In the genomic region with DNA sequence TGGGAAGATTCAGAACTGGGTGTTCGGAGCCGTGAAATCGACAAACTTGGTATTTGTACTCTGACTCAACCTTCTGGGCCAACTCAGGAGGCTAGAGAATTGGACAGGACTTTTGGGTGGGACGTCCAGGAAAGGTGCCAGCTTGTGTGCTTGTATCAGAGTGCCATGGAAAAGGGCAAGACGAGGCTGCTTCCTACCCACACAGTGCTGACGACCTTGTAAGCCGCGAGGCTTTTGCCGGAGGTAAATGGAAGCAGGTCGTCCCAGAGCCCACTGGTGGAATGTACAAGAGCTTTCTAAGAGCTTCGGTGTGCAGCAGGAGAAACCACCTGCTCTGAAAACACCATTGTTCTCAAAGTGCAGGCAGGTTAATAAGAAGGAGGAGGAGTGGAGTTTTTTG, we compare ENCODE assay signal across 25 mouse cellular contexts. TPM values are rescaled to one million over a fixed set of nuclear protein-coding genes. Genes with fewer than 3 reads are reported as not detected.
DNase-seq lines count a peak whose midpoint lies in the region; ATAC-seq and TF ChIP-seq lines count a peak whose summit lies in the region.
"Had no signal": no experiment of that assay in that cellular context is flagged by ENCODE, and none has a peak within 500 bp of the region (broad histone marks: within the 10 kb centered on the region; RNA-seq: fewer than 3 reads in every experiment).

No protein-coding gene starts in this region.

- TF ChIP-seq CTCF in hindbrain, postnatal 0 days (IDR thresholded peaks at IDR 0.05; ENCODE audit: low read depth) = no peak

- H3K4me2 ChIP-seq in heart, embryonic 13.5 days = no peak overlapping the region
- no peak overlapping the region for H3K4me2 ChIP-seq in hindbrain, postnatal 0 days (ENCODE audit: low read depth, low read length)
- H3K4me2 ChIP-seq: embryonic facial prominence, embryonic 13.5 days; forebrain, embryonic 12.5 days; heart, embryonic 11.5 days; hindbrain, embryonic 13.5 days; liver, embryonic 15.5 days had no signal

- intact Hi-C loops in heart, postnatal 36 days (cut with DNase I) = no loop called here

- DNase-seq in heart, postnatal 36 days = no peak
- DNase-seq in adrenal gland, adult 2 months = peak; percentile 60
- DNase-seq in adrenal gland, postnatal 14 days = peak; percentile 18
- peak; percentile 18 for DNase-seq in lung, postnatal 10 days
- DNase-seq in hindbrain, postnatal 0 days (ENCODE audit: low spot score) = no peak
- DNase-seq: B cell, adult 2 months; cerebellum, adult 8-10 months; cerebellum, postnatal 36 days; embryo, embryonic 11 days; kidney, adult 2 months; liver; right cerebral cortex, postnatal 4 days had no signal

- no peaks in the 10 kb centered on the region for H3K36me3 ChIP-seq in heart, embryonic 13.5 days
- H3K36me3 ChIP-seq in hindbrain, postnatal 0 days (ENCODE audit: insufficient read depth, low read length) = no peaks in the 10 kb centered on the region
- H3K36me3 ChIP-seq: embryonic facial prominence, embryonic 13.5 days; forebrain, embryonic 12.5 days; hindbrain, embryonic 13.5 days; limb, embryonic 10.5 days; liver, embryonic 15.5 days; midbrain, embryonic 10.5 days had no signal

- H3K27ac ChIP-seq in heart, embryonic 13.5 days (replicated peaks) = peak overlapping the region; percentile 40; the same call in 1 of the 2 replicates
- no peak overlapping the region for H3K27ac ChIP-seq in hindbrain, postnatal 0 days
- H3K27ac ChIP-seq: embryonic facial prominence, embryonic 13.5 days; forebrain, embryonic 12.5 days; hindbrain, embryonic 13.5 days; kidney, postnatal 0 days; limb, embryonic 10.5 days; liver, embryonic 15.5 days; midbrain, embryonic 10.5 days; stomach, postnatal 0 days had no signal

- H3K4me3 ChIP-seq in heart, embryonic 13.5 days = no peak overlapping the region
- H3K4me3 ChIP-seq in hindbrain, postnatal 0 days (ENCODE audit: low read length) = no peak overlapping the region
- H3K4me3 ChIP-seq: embryonic facial prominence, embryonic 13.5 days; erythroblast, embryonic 14.5 days; forebrain, embryonic 12.5 days; hindbrain, embryonic 13.5 days; limb, embryonic 10.5 days; liver, embryonic 15.5 days; midbrain, embryonic 10.5 days had no signal

- H3K9ac ChIP-seq in heart, embryonic 13.5 days = no peak overlapping the region
- H3K9ac ChIP-seq in hindbrain, postnatal 0 days (replicated peaks; ENCODE audit: low read length) = no peak overlapping the region
- H3K9ac ChIP-seq: embryonic facial prominence, embryonic 13.5 days; forebrain, embryonic 12.5 days; hindbrain, embryonic 13.5 days; liver, embryonic 15.5 days had no signal

- no peaks in the 10 kb centered on the region for H3K9me3 ChIP-seq in heart, embryonic 13.5 days
- H3K9me3 ChIP-seq in hindbrain, postnatal 0 days (ENCODE audit: low read length) = no peaks in the 10 kb centered on the region
- H3K9me3 ChIP-seq: embryonic facial prominence, embryonic 13.5 days; forebrain, embryonic 12.5 days; hindbrain, embryonic 13.5 days; limb, embryonic 10.5 days; liver, embryonic 15.5 days; midbrain, embryonic 10.5 days had no signal

- no peak for ATAC-seq in heart, embryonic 13.5 days (ENCODE audit: extremely low read depth, insufficient number of reproducible peaks, low FRiP score, low TSS enrichment)
- ATAC-seq in hindbrain, postnatal 0 days = no peak
- ATAC-seq in CD4-positive, CD25-positive, alpha-beta regulatory T cell, adult 4 months = no peak
- ATAC-seq: inflammation-experienced regulatory T-cells, adult 6 months had no signal

- 0 out of 2 replicates have a peak, but pooled peaks cover 4% of the 10 kb centered on the region for H3K4me1 ChIP-seq in heart, embryonic 13.5 days
- H3K4me1 ChIP-seq in hindbrain, postnatal 0 days (ENCODE audit: insufficient read depth, low read length) = no peaks in the 10 kb centered on the region
- H3K4me1 ChIP-seq: embryonic facial prominence, embryonic 13.5 days; forebrain, embryonic 12.5 days; limb, embryonic 10.5 days had no signal

- WGBS in heart, embryonic 13.5 days = 71% methylated on average over 11 of the region's 11 CpGs
- whole genome bisulfite sequencing in hindbrain, postnatal 0 days = 68% methylated on average over 11 of the region's 11 CpGs

- H3K27me3 ChIP-seq in heart, embryonic 13.5 days (replicated peaks) = no peaks in the 10 kb centered on the region; the same call in 1 of the 2 replicates
- H3K27me3 ChIP-seq in hindbrain, postnatal 0 days (ENCODE audit: insufficient read depth, low read length) = no peaks in the 10 kb centered on the region
- H3K27me3 ChIP-seq: embryonic facial prominence, embryonic 13.5 days; forebrain, embryonic 12.5 days; liver, embryonic 15.5 days had no signal

RNA-seq across cellular contexts. Expression of a gene that starts 10.6 kb away (rescaled TPM):
- 6.3 and 7.7 TPM in 2 replicates for polyA plus RNA-seq in heart, embryonic 13.5 days (2015; fragmentation: Nextera tagmentation; extraction: Ambion mirVana)
- total RNA-seq in heart, postnatal 36 days (2021) = 10 to 100 TPM in 1 of 2 experiments, 1 to 10 TPM in 1; 7.0 to 10.3 TPM
- 10 to 100 TPM; 16.6 to 20.9 TPM for total RNA-seq in adrenal gland, adult 2 months (2021)
- polyA plus RNA-seq in adrenal gland, adult 2 months (2012; rRNA removed) = 27.0 and 37.1 TPM in 2 replicates
- total RNA-seq in adrenal gland, postnatal 14 days (2021) = 20.2 and 21.4 TPM in 2 replicates
- 5.6 and 10.7 TPM in 2 replicates for total RNA-seq in hindbrain, postnatal 0 days (2014; rRNA removed)
- polyA plus RNA-seq in hindbrain, postnatal 0 days (2015; fragmentation: Nextera tagmentation; extraction: Ambion mirVana) = 1.9 and 2.8 TPM in 2 replicates
- polyA plus RNA-seq in CD4-positive, CD25-positive, alpha-beta regulatory T cell, adult 4 months (2017; shearing (Covaris generic)) = 10 to 100 TPM; 21.1 to 26.9 TPM

RNA-seq across cellular contexts. Expression of a gene that starts 16.2 kb away (rescaled TPM):
- polyA plus RNA-seq in heart, embryonic 13.5 days (2015; fragmentation: Nextera tagmentation; extraction: Ambion mirVana) = 44.2 and 46.0 TPM in 2 replicates
- total RNA-seq in heart, postnatal 36 days (2021) = 10 to 100 TPM; 27.5 to 32.3 TPM
- 10 to 100 TPM; 51.7 to 64.2 TPM for total RNA-seq in adrenal gland, adult 2 months (2021)
- polyA plus RNA-seq in adrenal gland, adult 2 months (2012; rRNA removed) = 21.5 and 23.8 TPM in 2 replicates
- total RNA-seq in adrenal gland, postnatal 14 days (2021) = 48.5 and 50.7 TPM in 2 replicates
- 64.4 and 69.0 TPM in 2 replicates for total RNA-seq in hindbrain, postnatal 0 days (2014; rRNA removed)
- polyA plus RNA-seq in hindbrain, postnatal 0 days (2015; fragmentation: Nextera tagmentation; extraction: Ambion mirVana) = 59.0 and 66.6 TPM in 2 replicates
- 10 to 100 TPM; 44.9 to 65.7 TPM for polyA plus RNA-seq in CD4-positive, CD25-positive, alpha-beta regulatory T cell, adult 4 months (2017; shearing (Covaris generic))

RNA-seq across cellular contexts. Expression of a gene that starts 58.2 kb away (rescaled TPM):
- 77.2 and 78.4 TPM in 2 replicates for polyA plus RNA-seq in heart, embryonic 13.5 days (2015; fragmentation: Nextera tagmentation; extraction: Ambion mirVana)
- 10 to 100 TPM; 35.7 to 37.6 TPM for total RNA-seq in heart, postnatal 36 days (2021)
- 10 to 100 TPM; 61.1 to 76.8 TPM for total RNA-seq in adrenal gland, adult 2 months (2021)
- polyA plus RNA-seq in adrenal gland, adult 2 months (2012; rRNA removed) = 52.8 and 60.4 TPM in 2 replicates
- total RNA-seq in adrenal gland, postnatal 14 days (2021) = 51.0 and 62.2 TPM in 2 replicates
- total RNA-seq in hindbrain, postnatal 0 days (2014; rRNA removed) = 107 and 109 TPM in 2 replicates
- polyA plus RNA-seq in hindbrain, postnatal 0 days (2015; fragmentation: Nextera tagmentation; extraction: Ambion mirVana) = 158 and 159 TPM in 2 replicates
- 10 to 100 TPM; 53.8 to 61.1 TPM for polyA plus RNA-seq in CD4-positive, CD25-positive, alpha-beta regulatory T cell, adult 4 months (2017; shearing (Covaris generic))

Comparison
In these comparisons a context has a peak if more than half of its experiments do, and no peak if none do; other contexts are left out.
1. DNase-seq: peak in adrenal gland, adult 2 months (single experiment), adrenal gland, postnatal 14 days (single experiment) and lung, postnatal 10 days (single experiment); none in heart, postnatal 36 days (0 of 2) and hindbrain, postnatal 0 days (single experiment).